15 mouse cellular contexts compared by ENCODE assay signal in the genomic region with DNA sequence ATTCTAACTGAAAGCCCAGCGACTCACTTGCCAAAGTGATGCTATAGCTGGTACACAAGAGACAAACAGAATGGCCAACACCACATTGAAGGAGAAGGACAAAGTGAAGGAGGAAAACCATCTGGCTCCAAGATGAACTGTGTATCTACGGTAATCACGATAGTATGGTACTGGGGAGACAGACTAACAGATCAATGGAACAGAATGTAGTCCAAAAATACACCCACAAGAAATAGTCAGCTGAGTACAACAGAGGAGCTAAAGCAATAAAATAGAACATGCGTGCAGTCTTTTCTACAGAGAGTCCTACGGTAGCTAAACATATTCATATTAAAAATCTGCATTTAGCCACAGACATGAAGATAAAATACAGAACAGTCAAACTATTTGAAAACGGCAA.
"Had no signal": no experiment of that assay in that cellular context is flagged by ENCODE, and none has a peak within 500 bp of the region (broad histone marks: within the 10 kb centered on the region; RNA-seq: fewer than 3 reads in every experiment).

No protein-coding gene starts in this region.

- DNase-seq: heart, postnatal 10 days; heart, postnatal 14 days; heart, postnatal 36 days; heart, postnatal 4 days; kidney, adult 11 months; kidney, adult 18-20 months; kidney, adult 2 months; kidney, adult 8-10 months; kidney, adult 9 months; kidney, postnatal 10 days; kidney, postnatal 14 days; kidney, postnatal 25 days; kidney, postnatal 36 days; kidney, postnatal 4 days; layer of hippocampus, postnatal 36 days had no signal
